Mouse (Mus musculus) spleen, adult 2 months (tissue): ENCODE measurements around the gene Ofcc1.

Experiments used
- CTCF ChIP-seq: fragments of 200-500 bp; IDR thresholded peaks from 2 replicates; pipeline ENCODE4 v1.5.1; 2011; ENCODE audit warnings: mild to moderate bottlenecking, inconsistent platforms; ENCODE audit not compliant: insufficient read depth, insufficient read length, insufficient replicate concordance; ENCODE audit errors: extremely low read depth
- POLR2A ChIP-seq: fragments of 200-500 bp; IDR thresholded peaks from 2 replicates; pipeline ENCODE4 v1.6.1; 2011; ENCODE audit warnings: low read depth, low read length, inconsistent platforms

GRCm38 (mm10) chr13:40061281-40061680 is 300.0 kb downstream of the Ofcc1 start:
- no peak for TF ChIP-seq CTCF
- no peak for TF ChIP-seq POLR2A
